Mouse (Mus musculus) erythroblast, embryonic 14.5 days (primary cell): Measurements from ENCODE around the gene Aasdh. TPM values are rescaled to one million over a fixed set of nuclear protein-coding genes. Genes with fewer than 3 reads are reported as not detected.

ENCODE experiments used
- H3K27me3 ChIP-seq: 2 replicates; pipeline ENCODE4 v1.6.1; 2012; ENCODE audit warnings: inconsistent platforms; ENCODE audit not compliant: control insufficient read depth
- H3K36me3 ChIP-seq: 2 replicates; pipeline ENCODE4 v1.6.1; 2012; ENCODE audit warnings: mild to moderate bottlenecking, inconsistent platforms; ENCODE audit not compliant: control insufficient read depth
- H3K4me1 ChIP-seq: 2 replicates; pipeline ENCODE4 v1.6.1; 2012; ENCODE audit warnings: inconsistent platforms; ENCODE audit not compliant: control insufficient read depth
- H3K4me3 ChIP-seq: replicated peaks from 2 replicates; pipeline ENCODE3; 2012; ENCODE audit warnings: moderate library complexity, mild to moderate bottlenecking, inconsistent platforms
- H3K9me3 ChIP-seq: 2 replicates; pipeline ENCODE4 v1.6.1; 2012; ENCODE audit warnings: low read length, inconsistent platforms, mixed read lengths; ENCODE audit not compliant: control insufficient read depth
- GATA1 ChIP-seq: IDR thresholded peaks from 2 replicates; pipeline ENCODE4 v1.6.1; 2012; ENCODE audit warnings: low read length, inconsistent platforms, mixed read lengths
- TAL1 ChIP-seq: IDR thresholded peaks from 3 replicates; pipeline ENCODE4 v1.6.1; 2012; ENCODE audit warnings: low read length, inconsistent platforms, mixed read lengths
- polyA plus RNA-seq: library from polyadenylated mRNA; stranded (reverse); fragments of >175 nt; gene quantifications from 2 replicates; pipeline ENCODE4 v1.2.3, GENCODE M21; 2012

The Aasdh gene
- polyA plus RNA-seq, 1 experiment = 0.08 TPM

GRCm38 (mm10) chr5:76876106-76876758, 29.1 kb downstream of the Aasdh start:
- Histone ChIP-seq H3K4me3 (no peak overlapping the region), H3K9me3 (peaks cover 3% of the 10 kb centered on the region; the same call in 1 of the 2 replicates), H3K27me3 (no peaks in the 10 kb centered on the region), H3K36me3 (peaks cover 73% of the 10 kb centered on the region), H3K4me1 (no peaks in the 10 kb centered on the region)
- TF ChIP-seq GATA1 = no peak
- TF ChIP-seq TAL1 = no peak

GRCm38 (mm10) chr5:76869553-76869952, 35.8 kb downstream of the Aasdh start:
- Histone ChIP-seq H3K36me3 (peaks cover 88% of the 10 kb centered on the region), H3K4me3 (no peak overlapping the region), H3K9me3 (no peaks in the 10 kb centered on the region), H3K27me3 (no peaks in the 10 kb centered on the region), H3K4me1 (peaks cover 5% of the 10 kb centered on the region)
- TF ChIP-seq GATA1 = no peak
- no peak for TF ChIP-seq TAL1

GRCm38 (mm10) chr5:76868693-76869286, 36.5 kb downstream of the Aasdh start:
- Histone ChIP-seq H3K4me1 (peaks cover 5% of the 10 kb centered on the region), H3K4me3 (peak overlapping the region; percentile 36), H3K9me3 (no peaks in the 10 kb centered on the region), H3K27me3 (no peaks in the 10 kb centered on the region), H3K36me3 (peaks cover 80% of the 10 kb centered on the region)
- TF ChIP-seq TAL1 (no peak), GATA1 (no peak)

GRCm38 (mm10) chr5:76866819-76867218, 38.5 kb downstream of the Aasdh start:
- no peak overlapping the region for H3K4me3 ChIP-seq
- H3K4me1 ChIP-seq = peaks cover 5% of the 10 kb centered on the region
- TF ChIP-seq GATA1 = no peak
- TF ChIP-seq TAL1 = no peak
- no peaks in the 10 kb centered on the region for H3K27me3 ChIP-seq
- H3K36me3 ChIP-seq = peaks cover 68% of the 10 kb centered on the region
- no peaks in the 10 kb centered on the region for H3K9me3 ChIP-seq

- Histone ChIP-seq H3K27me3 (peaks cover 39% of the 10 kb centered on the region), H3K36me3 (peaks cover 63% of the 10 kb centered on the region), H3K4me3 (no peak overlapping the region), H3K4me1 (peaks cover 5% of the 10 kb centered on the region), H3K9me3 (peaks cover 8% of the 10 kb centered on the region; the same call in 1 of the 2 replicates)
- TF ChIP-seq TAL1 (no peak), GATA1 (no peak)
Observed at GRCm38 (mm10) chr5:76858444-76858843, 46.9 kb downstream of the Aasdh start.

- H3K4me1 ChIP-seq = peaks cover 5% of the 10 kb centered on the region
- no peak for TF ChIP-seq GATA1
- no peak for TF ChIP-seq TAL1
- H3K27me3 ChIP-seq = peaks cover 39% of the 10 kb centered on the region
- no peak overlapping the region for H3K4me3 ChIP-seq
- H3K36me3 ChIP-seq = peaks cover 67% of the 10 kb centered on the region
- peaks cover 8% of the 10 kb centered on the region; the same call in 1 of the 2 replicates for H3K9me3 ChIP-seq
Observed at GRCm38 (mm10) chr5:76857103-76858015, 48.0 kb downstream of the Aasdh start.

GRCm38 (mm10) chr5:76855829-76856600, 49.3 kb downstream of the Aasdh start:
- peaks cover 39% of the 10 kb centered on the region for H3K27me3 ChIP-seq
- H3K4me3 ChIP-seq = no peak overlapping the region
- peaks cover 78% of the 10 kb centered on the region for H3K36me3 ChIP-seq
- TF ChIP-seq TAL1 (no peak), GATA1 (no peak)
- peaks cover 8% of the 10 kb centered on the region; the same call in 1 of the 2 replicates for H3K9me3 ChIP-seq
- H3K4me1 ChIP-seq = peaks cover 5% of the 10 kb centered on the region

GRCm38 (mm10) chr5:76853549-76853948, 51.8 kb downstream of the Aasdh start:
- no peak overlapping the region for H3K4me3 ChIP-seq
- H3K36me3 ChIP-seq = peaks cover 73% of the 10 kb centered on the region
- H3K9me3 ChIP-seq = peaks cover 8% of the 10 kb centered on the region; the same call in 1 of the 2 replicates
- peaks cover 35% of the 10 kb centered on the region for H3K27me3 ChIP-seq
- TF ChIP-seq GATA1 = no peak
- H3K4me1 ChIP-seq = peaks cover 5% of the 10 kb centered on the region
